Mouse (Mus musculus): ENCODE results near the gene Ptger1. TPM values are rescaled to one million over a fixed set of nuclear protein-coding genes. Genes with fewer than 3 reads are reported as not detected.
A peak's percentile ranks its signal among the peaks of the same experiment; 100 is the strongest.

Ptger1 gene
- polyA plus RNA-seq, 1 experiment from 2014 or later: 0.58 TPM

DNA sequence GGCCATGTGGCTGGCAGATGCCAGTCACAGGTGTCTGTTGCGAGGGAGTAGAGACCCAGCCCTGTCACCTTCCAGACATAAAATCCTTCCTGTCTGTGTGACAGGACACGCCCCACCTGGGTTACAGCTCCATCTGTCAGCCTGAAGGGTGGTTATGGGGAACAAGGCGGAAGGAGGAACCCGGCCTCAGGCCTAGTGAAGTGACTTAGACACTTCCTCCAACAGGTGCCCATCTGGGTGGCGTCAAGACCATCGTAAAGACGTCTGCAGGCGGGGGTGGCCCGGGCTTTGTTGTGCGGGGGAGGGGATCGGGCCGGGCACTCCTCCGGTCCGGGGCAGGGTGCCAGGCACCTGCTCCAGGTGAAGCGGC is 31.8 kb downstream of the Ptger1 start:
- peak overlapping the region; percentile 97 for H3K9ac ChIP-seq (ENCODE audit: low read length)
- H3K27me3 ChIP-seq (ENCODE audit: control insufficient read depth, insufficient read depth, low read length): no peaks in the 10 kb centered on the region
- H3K36me3 ChIP-seq (ENCODE audit: control insufficient read depth, insufficient read depth, low read length): 0 out of 2 replicates have a peak, but pooled peaks cover 3% of the 10 kb centered on the region
- H3K4me2 ChIP-seq (ENCODE audit: low read length): peak overlapping the region; percentile 89
- no peaks in the 10 kb centered on the region for H3K9me3 ChIP-seq (ENCODE audit: control insufficient read depth, low read length)
- H3K4me3 ChIP-seq (ENCODE audit: control insufficient read depth in 1 of 2, insufficient read depth in 1 of 2, low read depth in 1 of 2, low read length in 2 of 2): peak overlapping the region; percentile 88 to 93
- ATAC-seq (ENCODE audit: insufficient number of reproducible peaks, insufficient read depth, low FRiP score, low read depth): no peak
- peaks cover 16 to 42% of the 10 kb centered on the region in 2 experiments for H3K4me1 ChIP-seq (ENCODE audit: control insufficient read depth in 2 of 2, insufficient read depth in 2 of 2, low read length in 2 of 2)
- WGBS: 3% methylated on average over 15 of the region's 15 CpGs
- peak overlapping the region; percentile 61 to 77 for H3K27ac ChIP-seq (replicated peaks in 1 of 2; ENCODE audit: control insufficient read depth in 1 of 2, insufficient read depth in 1 of 2, low read depth in 2 of 2, low read length in 2 of 2)

DNA sequence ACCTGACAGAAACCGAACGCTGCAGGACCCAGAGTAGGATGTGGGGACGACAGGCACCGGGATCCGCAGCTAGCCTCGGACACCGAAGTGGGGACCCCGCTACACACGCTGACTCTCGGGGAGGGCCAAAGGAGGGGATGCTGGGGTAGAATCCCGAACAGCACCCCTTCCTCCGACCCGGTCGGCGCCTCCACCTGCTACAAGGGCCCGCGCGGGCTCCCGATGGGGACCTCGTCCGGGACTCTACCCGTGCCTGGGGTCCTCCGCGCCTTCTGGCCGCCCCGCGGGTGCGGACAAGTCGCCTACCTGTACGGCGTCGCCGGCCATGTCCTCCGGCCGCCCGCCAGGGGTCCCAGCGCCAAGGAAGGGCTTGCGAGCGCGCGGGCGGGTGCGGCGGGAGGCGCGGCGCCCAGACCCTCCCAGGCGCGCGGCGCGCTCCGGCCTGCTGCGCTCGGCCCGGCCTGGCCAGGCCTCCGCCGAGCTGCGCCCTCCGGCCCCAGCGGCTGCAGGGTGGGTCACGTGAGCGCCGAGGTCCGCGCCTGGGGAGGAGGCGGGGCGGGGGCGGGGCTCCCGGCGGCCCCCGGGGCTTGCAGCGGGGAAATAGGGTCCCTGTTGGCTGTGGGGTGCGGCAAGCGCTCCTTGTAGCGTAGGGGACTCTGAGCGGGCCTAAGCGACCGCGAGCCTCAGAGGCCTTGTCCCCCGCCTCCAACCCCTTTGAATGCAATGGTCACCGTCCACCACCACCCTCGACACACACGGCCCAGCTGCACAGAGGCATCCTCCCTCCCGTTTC is 32.4 kb downstream of the Ptger1 start, which contains the start of gene Pkn1:
Gene Pkn1, minus strand, starts transcription at position 519 of the 793 bp plus-strand sequence.
- WGBS: under 1% methylated on average over 67 of the region's 85 CpGs
- peak within 1 kb of the TSS; percentile 76 to 77 for H3K27ac ChIP-seq (replicated peaks in 1 of 2; ENCODE audit: control insufficient read depth in 1 of 2, insufficient read depth in 1 of 2, low read depth in 2 of 2, low read length in 2 of 2)
- peak within 1 kb of the TSS; percentile 89 for H3K4me2 ChIP-seq (ENCODE audit: low read length)
- peaks cover 16 to 42% of the 10 kb centered on the region in 2 experiments for H3K4me1 ChIP-seq (ENCODE audit: control insufficient read depth in 2 of 2, insufficient read depth in 2 of 2, low read length in 2 of 2)
- H3K36me3 ChIP-seq (ENCODE audit: control insufficient read depth, insufficient read depth, low read length): 0 out of 2 replicates have a peak, but pooled peaks cover 3% of the 10 kb centered on the region
- no peaks in the 10 kb centered on the region for H3K27me3 ChIP-seq (ENCODE audit: control insufficient read depth, insufficient read depth, low read length)
- peak within 1 kb of the TSS; percentile 88 to 93 for H3K4me3 ChIP-seq (ENCODE audit: control insufficient read depth in 1 of 2, insufficient read depth in 1 of 2, low read depth in 1 of 2, low read length in 2 of 2)
- H3K9ac ChIP-seq (ENCODE audit: low read length): peak within 1 kb of the TSS; percentile 97
- H3K9me3 ChIP-seq (ENCODE audit: control insufficient read depth, low read length): no peaks in the 10 kb centered on the region
- ATAC-seq (ENCODE audit: insufficient number of reproducible peaks, insufficient read depth, low FRiP score, low read depth): peak; percentile 86

- Histone ChIP-seq H3K36me3 (ENCODE audit: control insufficient read depth, insufficient read depth, low read length) (no peaks in the 10 kb centered on the region), H3K4me1 (ENCODE audit: control insufficient read depth in 2 of 2, insufficient read depth in 2 of 2, low read length in 2 of 2) (peaks cover 16 to 42% of the 10 kb centered on the region in 2 experiments), H3K9ac (ENCODE audit: low read length) (peak overlapping the region; percentile 97), H3K27ac (replicated peaks in 1 of 2; ENCODE audit: control insufficient read depth in 1 of 2, insufficient read depth in 1 of 2, low read depth in 2 of 2, low read length in 2 of 2) (peak overlapping the region; percentile 76 to 77), H3K27me3 (ENCODE audit: control insufficient read depth, insufficient read depth, low read length) (no peaks in the 10 kb centered on the region), H3K4me2 (ENCODE audit: low read length) (peak overlapping the region; percentile 89), H3K4me3 (ENCODE audit: control insufficient read depth in 1 of 2, insufficient read depth in 1 of 2, low read depth in 1 of 2, low read length in 2 of 2) (peak overlapping the region; percentile 88 to 93), H3K9me3 (ENCODE audit: control insufficient read depth, low read length) (no peaks in the 10 kb centered on the region)
- no peak for ATAC-seq (ENCODE audit: insufficient number of reproducible peaks, insufficient read depth, low FRiP score, low read depth)
- WGBS: 46% methylated on average over 9 of the region's 9 CpGs
These were observed 33.1 kb downstream of the Ptger1 start for GRCm38 (mm10) chr8:83699566-83699965.

DNA sequence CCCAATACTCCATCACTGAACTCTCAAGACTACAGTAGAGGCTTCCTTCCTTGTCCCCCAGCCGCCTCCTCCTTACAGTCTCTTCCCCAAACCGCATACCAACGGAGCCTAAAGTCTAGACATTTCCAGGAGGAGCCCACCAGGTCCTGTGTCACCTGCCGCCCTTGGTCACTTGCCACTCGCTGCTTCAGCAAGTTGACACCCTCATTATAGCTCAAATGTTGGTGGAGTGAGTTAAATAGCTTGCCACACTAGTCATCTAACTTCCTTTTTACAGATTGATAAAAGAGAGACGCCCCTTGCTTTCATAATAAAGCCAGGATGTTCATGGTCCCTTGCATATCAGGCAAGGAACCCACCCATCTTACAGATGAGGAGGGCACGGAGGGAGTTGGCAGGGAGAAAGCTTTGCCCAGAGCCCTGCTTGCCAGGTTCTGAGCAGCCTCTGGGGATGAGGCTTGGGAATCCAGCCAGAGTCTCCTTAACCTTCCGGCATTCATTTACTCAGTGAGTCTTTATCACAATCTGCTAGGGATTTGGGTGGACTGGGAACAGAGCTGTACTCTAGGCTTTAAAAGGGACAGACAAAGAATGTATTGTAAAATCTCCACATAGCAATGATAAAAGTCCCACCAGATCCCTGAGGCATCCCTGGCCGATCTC is 34.1 kb downstream of the Ptger1 start:
- Histone ChIP-seq H3K36me3 (ENCODE audit: control insufficient read depth, insufficient read depth, low read length) (no peaks in the 10 kb centered on the region), H3K27ac (replicated peaks in 1 of 2; ENCODE audit: control insufficient read depth in 1 of 2, insufficient read depth in 1 of 2, low read depth in 2 of 2, low read length in 2 of 2) (peak overlapping the region; percentile 0 to 32; a peak in 1 of 4 replicates), H3K9ac (ENCODE audit: low read length) (no peak overlapping the region; the same call in 1 of the 2 replicates), H3K27me3 (ENCODE audit: control insufficient read depth, insufficient read depth, low read length) (no peaks in the 10 kb centered on the region), H3K4me2 (ENCODE audit: low read length) (no peak overlapping the region), H3K9me3 (ENCODE audit: control insufficient read depth, low read length) (no peaks in the 10 kb centered on the region), H3K4me1 (ENCODE audit: control insufficient read depth in 2 of 2, insufficient read depth in 2 of 2, low read length in 2 of 2) (peaks cover 15 to 42% of the 10 kb centered on the region in 2 experiments), H3K4me3 (ENCODE audit: control insufficient read depth in 1 of 2, insufficient read depth in 1 of 2, low read depth in 1 of 2, low read length in 2 of 2) (no peak overlapping the region)
- ATAC-seq (ENCODE audit: insufficient number of reproducible peaks, insufficient read depth, low FRiP score, low read depth): no peak
- WGBS: 53% methylated on average over 9 of the region's 9 CpGs

- H3K27ac ChIP-seq (replicated peaks in 1 of 2; ENCODE audit: control insufficient read depth in 1 of 2, insufficient read depth in 1 of 2, low read depth in 2 of 2, low read length in 2 of 2): no peak overlapping the region
- H3K27me3 ChIP-seq (ENCODE audit: control insufficient read depth, insufficient read depth, low read length): no peaks in the 10 kb centered on the region
- ATAC-seq (ENCODE audit: insufficient number of reproducible peaks, insufficient read depth, low FRiP score, low read depth): no peak
- H3K36me3 ChIP-seq (ENCODE audit: control insufficient read depth, insufficient read depth, low read length): no peaks in the 10 kb centered on the region
- peaks cover 2 to 19% of the 10 kb centered on the region in 2 experiments; a peak in 3 of 4 replicates for H3K4me1 ChIP-seq (ENCODE audit: control insufficient read depth in 2 of 2, insufficient read depth in 2 of 2, low read length in 2 of 2)
- H3K9me3 ChIP-seq (ENCODE audit: control insufficient read depth, low read length): no peaks in the 10 kb centered on the region
- H3K4me2 ChIP-seq (ENCODE audit: low read length): no peak overlapping the region
- H3K4me3 ChIP-seq (ENCODE audit: control insufficient read depth in 1 of 2, insufficient read depth in 1 of 2, low read depth in 1 of 2, low read length in 2 of 2): no peak overlapping the region
- no peak overlapping the region for H3K9ac ChIP-seq (ENCODE audit: low read length)
- WGBS: 80% methylated on average over 4 of the region's 4 CpGs
These were observed 36.9 kb downstream of the Ptger1 start for GRCm38 (mm10) chr8:83703426-83703825.

DNA sequence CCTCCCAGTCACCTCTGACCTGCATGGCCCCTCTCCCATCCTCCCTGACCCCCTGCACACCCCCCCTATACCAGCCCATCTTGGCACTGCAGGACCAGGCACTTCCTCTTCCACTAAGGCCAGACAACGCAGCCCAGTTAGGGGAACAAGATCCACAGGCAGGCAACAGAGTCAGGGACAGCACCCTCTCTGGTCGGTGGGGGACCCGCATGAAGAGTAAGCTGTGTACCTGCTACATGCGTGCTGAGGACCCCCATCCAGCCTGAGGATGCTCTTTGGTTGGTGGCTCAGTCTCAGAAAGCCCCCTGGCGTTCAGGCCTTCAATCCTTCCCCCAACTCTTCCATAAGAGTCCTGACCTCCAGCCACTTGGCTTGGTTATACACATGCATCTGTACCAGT is 39.9 kb downstream of the Ptger1 start:
- Histone ChIP-seq H3K4me2 (ENCODE audit: low read length) (no peak overlapping the region), H3K27ac (replicated peaks in 1 of 2; ENCODE audit: control insufficient read depth in 1 of 2, insufficient read depth in 1 of 2, low read depth in 2 of 2, low read length in 2 of 2) (no peak overlapping the region), H3K36me3 (ENCODE audit: control insufficient read depth, insufficient read depth, low read length) (no peaks in the 10 kb centered on the region), H3K4me3 (ENCODE audit: control insufficient read depth in 1 of 2, insufficient read depth in 1 of 2, low read depth in 1 of 2, low read length in 2 of 2) (no peak overlapping the region), H3K27me3 (ENCODE audit: control insufficient read depth, insufficient read depth, low read length) (no peaks in the 10 kb centered on the region), H3K9ac (ENCODE audit: low read length) (no peak overlapping the region), H3K4me1 (ENCODE audit: control insufficient read depth in 2 of 2, insufficient read depth in 2 of 2, low read length in 2 of 2) (no peaks in the 10 kb centered on the region), H3K9me3 (ENCODE audit: control insufficient read depth, low read length) (no peaks in the 10 kb centered on the region)
- WGBS: 66% methylated on average over 5 of the region's 5 CpGs
- no peak for ATAC-seq (ENCODE audit: insufficient number of reproducible peaks, insufficient read depth, low FRiP score, low read depth)

DNA sequence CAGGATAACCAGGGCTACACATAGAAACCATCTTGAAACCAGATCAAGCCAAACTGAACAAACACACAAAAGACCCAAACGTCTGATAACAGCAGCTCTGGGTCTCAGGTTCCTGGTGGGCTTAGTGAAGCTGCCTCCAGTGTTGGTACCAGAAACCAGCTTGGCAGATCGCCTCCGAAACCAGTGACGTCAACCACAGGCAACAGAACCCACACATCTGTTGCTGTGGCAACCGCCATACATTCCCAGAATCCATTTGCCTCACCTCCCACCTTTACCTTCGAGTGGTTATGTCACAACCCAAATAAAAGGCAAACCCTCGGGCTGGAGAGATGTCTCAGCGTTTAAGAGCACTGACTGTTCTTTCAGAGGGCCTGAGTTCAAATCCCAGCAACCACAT is 41.1 kb downstream of the Ptger1 start:
- 67% methylated on average over 8 of the region's 8 CpGs for WGBS
- H3K27me3 ChIP-seq (ENCODE audit: control insufficient read depth, insufficient read depth, low read length): no peaks in the 10 kb centered on the region
- no peak overlapping the region for H3K4me3 ChIP-seq (ENCODE audit: control insufficient read depth in 1 of 2, insufficient read depth in 1 of 2, low read depth in 1 of 2, low read length in 2 of 2)
- H3K4me2 ChIP-seq (ENCODE audit: low read length): no peak overlapping the region
- no peak overlapping the region for H3K9ac ChIP-seq (ENCODE audit: low read length)
- H3K36me3 ChIP-seq (ENCODE audit: control insufficient read depth, insufficient read depth, low read length): no peaks in the 10 kb centered on the region
- H3K4me1 ChIP-seq (ENCODE audit: control insufficient read depth in 2 of 2, insufficient read depth in 2 of 2, low read length in 2 of 2): no peaks in the 10 kb centered on the region
- H3K9me3 ChIP-seq (ENCODE audit: control insufficient read depth, low read length): no peaks in the 10 kb centered on the region
- H3K27ac ChIP-seq (replicated peaks in 1 of 2; ENCODE audit: control insufficient read depth in 1 of 2, insufficient read depth in 1 of 2, low read depth in 2 of 2, low read length in 2 of 2): no peak overlapping the region
- no peak for ATAC-seq (ENCODE audit: insufficient number of reproducible peaks, insufficient read depth, low FRiP score, low read depth)
